Mouse (Mus musculus): Measurements from ENCODE around the gene Ttc27. TPM values are rescaled to one million over a fixed set of nuclear protein-coding genes. Genes with fewer than 3 reads are reported as not detected.

Ttc27 gene
- polyA plus RNA-seq, 1 experiment, result 10.5 TPM

DNA sequence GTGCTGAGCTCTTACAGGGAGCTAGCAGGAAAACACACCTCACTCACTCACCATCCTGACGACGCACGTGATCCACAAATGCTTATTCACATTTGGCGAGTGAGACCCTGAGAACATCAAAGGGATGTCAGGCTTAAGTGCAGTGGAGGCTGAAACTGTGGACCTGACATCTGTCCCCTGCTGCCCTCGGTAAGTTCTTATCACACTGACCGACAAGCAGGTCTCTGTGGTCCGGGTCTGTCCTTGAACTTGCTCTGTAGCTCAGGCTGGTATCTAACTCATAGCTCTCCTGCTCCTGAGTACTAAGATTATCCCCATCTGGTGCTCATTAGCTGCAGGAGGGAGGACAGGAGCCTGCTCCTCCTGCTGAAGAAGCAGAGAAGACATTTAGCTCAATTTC, 162.2 kb downstream of the Ttc27 start:
- H3K27ac ChIP-seq (ENCODE audit: control insufficient read depth, insufficient read depth, low read depth, low read length), result no peak overlapping the region
- TF ChIP-seq POLR2A (IDR thresholded peaks at IDR 0.05; ENCODE audit: control insufficient read depth, low read depth, low read length), result no peak
- TF ChIP-seq CTCF (IDR thresholded peaks at IDR 0.05; ENCODE audit: control insufficient read depth, insufficient read depth, insufficient replicate concordance, low read depth, low read length), result no peak
- no peaks in the 10 kb centered on the region for H3K4me1 ChIP-seq (ENCODE audit: control insufficient read depth, insufficient read depth, low read length)
- H3K36me3 ChIP-seq (ENCODE audit: control insufficient read depth, insufficient read depth, low read length), result no peaks in the 10 kb centered on the region
- H3K27me3 ChIP-seq (ENCODE audit: control insufficient read depth, insufficient read depth, low read length), result no peaks in the 10 kb centered on the region
- H3K4me3 ChIP-seq (ENCODE audit: control insufficient read depth, low read depth, low read length), result no peak overlapping the region

DNA sequence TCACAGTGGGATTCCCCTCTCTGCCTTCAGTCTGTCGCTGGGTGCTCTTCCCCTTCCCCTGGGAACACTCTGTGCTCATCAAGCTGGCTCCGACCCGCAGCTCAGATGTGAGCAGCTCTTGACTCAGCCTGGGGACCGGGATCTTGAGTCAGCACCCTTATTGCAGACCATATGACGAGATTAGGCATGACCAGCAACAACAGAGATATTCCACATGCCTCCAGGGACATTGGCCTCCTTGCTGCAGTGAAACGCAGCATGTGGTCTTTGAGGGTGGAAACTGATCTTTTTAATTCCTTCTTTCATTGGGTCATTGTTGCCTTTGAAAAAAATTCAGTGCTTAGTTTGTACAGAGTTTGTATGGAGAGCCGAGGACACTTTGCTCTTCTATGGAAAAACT, 169.5 kb downstream of the Ttc27 start:
- no peaks in the 10 kb centered on the region for H3K4me1 ChIP-seq (ENCODE audit: control insufficient read depth, insufficient read depth, low read length)
- H3K27me3 ChIP-seq (ENCODE audit: control insufficient read depth, insufficient read depth, low read length), result no peaks in the 10 kb centered on the region
- TF ChIP-seq CTCF (IDR thresholded peaks at IDR 0.05; ENCODE audit: control insufficient read depth, insufficient read depth, insufficient replicate concordance, low read depth, low read length) (no peak), POLR2A (IDR thresholded peaks at IDR 0.05; ENCODE audit: control insufficient read depth, low read depth, low read length) (no peak)
- no peak overlapping the region for H3K27ac ChIP-seq (ENCODE audit: control insufficient read depth, insufficient read depth, low read depth, low read length)
- no peak overlapping the region for H3K4me3 ChIP-seq (ENCODE audit: control insufficient read depth, low read depth, low read length)
- H3K36me3 ChIP-seq (ENCODE audit: control insufficient read depth, insufficient read depth, low read length), result no peaks in the 10 kb centered on the region

DNA sequence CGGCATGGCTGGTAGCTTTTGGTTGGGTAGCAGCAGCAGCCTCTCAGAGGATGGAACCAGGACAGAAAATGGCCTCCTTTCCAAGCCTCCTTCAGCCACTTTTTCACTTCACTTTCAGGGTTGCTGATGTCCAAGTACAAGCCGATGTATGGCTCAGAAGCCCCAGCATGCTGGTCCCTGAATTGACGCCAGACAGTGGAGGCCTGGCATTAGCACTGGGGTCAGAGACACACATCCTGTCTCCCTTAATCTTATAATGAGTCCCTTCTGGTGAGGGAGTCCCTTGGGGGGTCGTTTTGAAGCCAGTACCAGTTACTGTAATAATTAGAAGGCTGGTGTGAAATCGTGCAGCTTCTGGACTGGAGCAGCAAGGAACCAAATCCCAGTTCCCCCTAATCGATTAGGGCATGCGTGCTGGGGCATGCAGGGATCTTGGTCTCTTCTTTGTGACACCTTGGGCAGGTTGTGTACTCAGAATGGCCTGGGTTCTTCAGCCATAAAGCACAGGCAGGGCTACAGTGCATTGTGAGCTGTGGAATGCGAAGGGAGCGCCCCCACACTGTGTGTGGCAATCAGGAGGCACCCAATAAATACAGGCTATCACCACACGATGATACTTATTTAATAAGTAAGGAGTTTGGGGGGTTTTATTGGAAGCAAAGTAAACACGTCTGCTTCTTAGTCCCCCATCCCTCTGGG, 171.5 kb downstream of the Ttc27 start:
- H3K4me1 ChIP-seq (ENCODE audit: control insufficient read depth, insufficient read depth, low read length), result no peaks in the 10 kb centered on the region
- no peaks in the 10 kb centered on the region for H3K36me3 ChIP-seq (ENCODE audit: control insufficient read depth, insufficient read depth, low read length)
- no peak overlapping the region for H3K4me3 ChIP-seq (ENCODE audit: control insufficient read depth, low read depth, low read length)
- H3K27me3 ChIP-seq (ENCODE audit: control insufficient read depth, insufficient read depth, low read length), result no peaks in the 10 kb centered on the region
- H3K27ac ChIP-seq (ENCODE audit: control insufficient read depth, insufficient read depth, low read depth, low read length), result no peak overlapping the region
- no peak for TF ChIP-seq CTCF (IDR thresholded peaks at IDR 0.05; ENCODE audit: control insufficient read depth, insufficient read depth, insufficient replicate concordance, low read depth, low read length)

DNA sequence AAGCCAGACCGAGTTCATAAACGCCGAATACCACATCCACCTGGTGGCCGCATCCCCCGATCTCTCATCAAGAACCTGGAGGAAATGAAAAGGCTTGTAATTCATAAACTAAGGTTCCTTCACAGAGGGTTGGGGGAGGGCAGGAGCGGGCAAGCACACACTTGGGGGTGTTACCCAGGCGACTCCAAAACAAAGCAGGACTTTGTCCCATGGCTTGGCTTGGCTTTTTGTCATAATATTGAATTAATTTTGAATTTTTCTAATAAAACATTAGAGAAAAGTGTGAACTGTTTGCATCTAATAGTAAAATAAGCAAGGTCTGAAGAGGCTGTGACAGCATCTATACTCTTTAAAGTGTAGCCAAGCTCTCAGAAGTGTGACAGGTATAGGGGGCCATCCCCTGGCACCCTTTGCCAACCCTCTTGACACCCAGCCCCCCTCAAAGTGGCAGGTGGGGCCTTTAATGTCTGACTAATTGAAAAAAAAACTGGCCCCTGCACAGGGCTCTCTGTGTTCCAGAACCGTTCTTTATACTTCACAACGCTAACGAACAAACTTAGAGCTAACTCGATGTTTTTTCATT, 172.1 kb downstream of the Ttc27 start:
- Histone ChIP-seq H3K27me3 (ENCODE audit: control insufficient read depth, insufficient read depth, low read length) (no peaks in the 10 kb centered on the region), H3K4me3 (ENCODE audit: control insufficient read depth, low read depth, low read length) (no peak overlapping the region), H3K27ac (ENCODE audit: control insufficient read depth, insufficient read depth, low read depth, low read length) (no peak overlapping the region), H3K36me3 (ENCODE audit: control insufficient read depth, insufficient read depth, low read length) (no peaks in the 10 kb centered on the region), H3K4me1 (ENCODE audit: control insufficient read depth, insufficient read depth, low read length) (no peaks in the 10 kb centered on the region)
- TF ChIP-seq CTCF (IDR thresholded peaks at IDR 0.05; ENCODE audit: control insufficient read depth, insufficient read depth, insufficient replicate concordance, low read depth, low read length) (no peak), POLR2A (IDR thresholded peaks at IDR 0.05; ENCODE audit: control insufficient read depth, low read depth, low read length) (no peak)

DNA sequence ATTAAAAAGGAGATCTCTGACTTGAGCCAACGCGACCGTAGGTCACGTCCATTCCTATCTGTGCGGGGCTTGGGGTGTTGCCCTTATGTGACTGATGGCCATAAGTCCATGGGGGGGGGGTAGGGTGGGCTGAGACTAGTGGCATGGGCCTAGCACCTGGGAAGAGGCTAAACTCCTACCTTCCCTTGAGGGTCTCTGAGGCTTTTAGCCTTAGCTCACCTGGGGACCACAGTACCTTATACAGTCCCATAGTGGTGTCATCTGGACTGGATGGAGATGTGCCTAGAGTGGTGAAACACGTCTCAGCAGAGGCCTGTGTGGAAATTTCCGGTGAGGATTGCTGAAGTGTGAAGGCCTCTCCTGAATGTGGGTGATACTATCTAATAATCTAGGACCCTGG, 184.9 kb downstream of the Ttc27 start:
- Histone ChIP-seq H3K27ac (ENCODE audit: control insufficient read depth, insufficient read depth, low read depth, low read length) (no peak overlapping the region), H3K4me1 (ENCODE audit: control insufficient read depth, insufficient read depth, low read length) (no peaks in the 10 kb centered on the region), H3K4me3 (ENCODE audit: control insufficient read depth, low read depth, low read length) (no peak overlapping the region), H3K36me3 (ENCODE audit: control insufficient read depth, insufficient read depth, low read length) (no peaks in the 10 kb centered on the region), H3K27me3 (ENCODE audit: control insufficient read depth, insufficient read depth, low read length) (no peaks in the 10 kb centered on the region)
- TF ChIP-seq POLR2A (IDR thresholded peaks at IDR 0.05; ENCODE audit: control insufficient read depth, low read depth, low read length) (no peak), CTCF (IDR thresholded peaks at IDR 0.05; ENCODE audit: control insufficient read depth, insufficient read depth, insufficient replicate concordance, low read depth, low read length) (no peak)

DNA sequence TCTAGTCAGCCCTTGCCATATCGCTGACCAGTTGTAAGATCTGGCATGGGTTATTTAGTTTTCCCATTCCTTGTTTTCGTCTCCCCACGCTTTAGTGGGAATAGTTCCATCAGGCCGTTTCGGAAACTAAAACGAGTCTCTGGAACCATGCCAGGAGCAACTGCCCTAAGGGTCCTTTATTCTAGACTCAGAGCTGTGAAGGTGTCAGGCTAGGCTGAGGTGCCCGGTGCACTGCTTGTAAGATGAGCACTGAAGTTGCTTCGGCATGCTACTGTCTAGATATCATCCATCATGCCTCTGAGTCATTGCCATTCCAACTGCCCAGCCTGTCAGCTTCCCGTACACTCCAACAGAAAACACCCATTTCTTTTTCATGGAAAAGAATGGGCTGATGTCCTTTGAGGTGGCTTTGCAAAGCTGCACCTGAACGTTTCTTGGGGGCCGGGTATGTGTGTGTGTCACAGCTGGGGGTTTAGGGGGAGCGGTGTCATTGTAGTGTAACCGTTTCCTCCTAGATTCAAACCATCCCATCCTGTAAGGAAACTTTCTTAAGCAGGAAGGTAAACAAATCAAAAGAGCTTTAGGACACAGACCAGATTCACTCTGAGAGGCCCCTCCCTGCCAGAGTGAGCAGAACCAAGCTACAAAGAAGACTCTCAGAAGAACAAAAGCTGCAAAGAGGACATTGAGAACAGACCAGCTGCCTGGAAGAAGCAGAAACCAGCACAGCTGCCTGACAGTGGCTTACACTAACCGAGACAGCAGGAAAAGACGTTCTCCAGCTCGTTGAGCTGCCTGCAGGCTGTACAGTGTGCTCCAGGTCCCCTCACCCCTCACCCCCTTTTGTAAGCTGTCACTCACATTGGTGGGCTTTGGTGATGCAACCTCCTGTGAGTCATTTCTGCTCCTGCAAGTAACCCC, 186.1 kb downstream of the Ttc27 start:
- Histone ChIP-seq H3K36me3 (ENCODE audit: control insufficient read depth, insufficient read depth, low read length) (no peaks in the 10 kb centered on the region), H3K4me1 (ENCODE audit: control insufficient read depth, insufficient read depth, low read length) (no peaks in the 10 kb centered on the region), H3K27ac (ENCODE audit: control insufficient read depth, insufficient read depth, low read depth, low read length) (no peak overlapping the region), H3K27me3 (ENCODE audit: control insufficient read depth, insufficient read depth, low read length) (no peaks in the 10 kb centered on the region), H3K4me3 (ENCODE audit: control insufficient read depth, low read depth, low read length) (no peak overlapping the region)
- TF ChIP-seq POLR2A (IDR thresholded peaks at IDR 0.05; ENCODE audit: control insufficient read depth, low read depth, low read length) (no peak), CTCF (IDR thresholded peaks at IDR 0.05; ENCODE audit: control insufficient read depth, insufficient read depth, insufficient replicate concordance, low read depth, low read length) (no peak)

DNA sequence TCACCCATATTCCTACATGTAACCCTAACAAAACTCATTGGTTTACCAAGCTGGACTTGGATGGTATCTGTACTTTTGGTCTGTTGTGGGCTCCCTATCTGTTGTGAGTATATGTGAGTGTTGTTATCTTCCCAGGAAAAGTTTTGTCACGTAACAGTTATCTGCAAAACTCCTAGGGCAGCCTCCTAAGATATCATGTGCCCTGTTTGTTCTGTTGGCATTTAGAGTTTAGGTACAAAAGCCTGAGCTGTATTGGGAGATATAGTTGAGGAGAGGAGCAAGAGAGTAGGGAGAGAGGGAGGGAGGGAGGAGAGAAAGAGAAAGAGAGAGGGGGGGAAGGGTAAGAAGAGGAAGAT, 186.8 kb downstream of the Ttc27 start:
- Histone ChIP-seq H3K4me3 (ENCODE audit: control insufficient read depth, low read depth, low read length) (no peak overlapping the region), H3K4me1 (ENCODE audit: control insufficient read depth, insufficient read depth, low read length) (no peaks in the 10 kb centered on the region), H3K27ac (ENCODE audit: control insufficient read depth, insufficient read depth, low read depth, low read length) (no peak overlapping the region), H3K27me3 (ENCODE audit: control insufficient read depth, insufficient read depth, low read length) (no peaks in the 10 kb centered on the region), H3K36me3 (ENCODE audit: control insufficient read depth, insufficient read depth, low read length) (no peaks in the 10 kb centered on the region)
- TF ChIP-seq POLR2A (IDR thresholded peaks at IDR 0.05; ENCODE audit: control insufficient read depth, low read depth, low read length) (no peak), CTCF (IDR thresholded peaks at IDR 0.05; ENCODE audit: control insufficient read depth, insufficient read depth, insufficient replicate concordance, low read depth, low read length) (no peak)

All from testis, adult 2 months (tissue).